Mouse (Mus musculus) G1E (cell line): ENCODE measurements at regions not wholly inside any gene's neighbourhood (a gene's known extent, or its start where the extent isn't known, plus 50 kb on each side); places are given as distances from the start of the nearest gene placed in this dataset.

Experiments
- CTCF ChIP-seq: IDR thresholded peaks from 2 replicates; pipeline ENCODE4 v1.5.1; 2012; ENCODE audit warnings: low read depth, low read length, inconsistent platforms, mixed read lengths
- TAL1 ChIP-seq: conservative IDR thresholded peaks from 2 replicates; pipeline ENCODE4 v1.6.1; 2012; ENCODE audit warnings: low read depth, low read length, inconsistent platforms, mixed read lengths

GRCm38 (mm10) chr8:41964088-41964487 is 547.2 kb upstream of the Frg1 start:
- TF ChIP-seq CTCF (no peak), TAL1 (no peak)
